Mouse (Mus musculus) myocyte (in vitro differentiated cells): Measurements from ENCODE around the gene Prkd3.

Experiments used
- CEBPB ChIP-seq: IDR thresholded peaks from 2 replicates; pipeline ENCODE4 v1.6.1; 2011; ENCODE audit warnings: mild to moderate bottlenecking, moderate library complexity; ENCODE audit not compliant: poor library complexity, insufficient read depth, severe bottlenecking
- MAX ChIP-seq: IDR thresholded peaks from one replicate; pipeline ENCODE4 v1.6.1; 2011; ENCODE audit warnings: low read depth, mild to moderate bottlenecking, control low read depth
- MYOD1 ChIP-seq, 3 experiments: IDR thresholded peaks; one replicate each; pipeline ENCODE4 v1.6.1; 2011; ENCODE audit warnings: control low read depth in 2 of 3, low read depth in 2 of 3, mild to moderate bottlenecking in 2 of 3, moderate library complexity in 1 of 3; ENCODE audit not compliant: insufficient read length in 2 of 3, control insufficient read depth in 1 of 3
- POLR2A ChIP-seq: IDR thresholded peaks from one replicate; pipeline ENCODE4 v1.6.1; 2011; ENCODE audit warnings: low read depth, mild to moderate bottlenecking, control low read depth, moderate library complexity; ENCODE audit not compliant: insufficient read length
- POLR2AphosphoS2 ChIP-seq: IDR thresholded peaks from one replicate; pipeline ENCODE4 v1.6.1; 2011; ENCODE audit warnings: low read depth, control low read depth; ENCODE audit not compliant: insufficient read length
- TCF12 ChIP-seq: IDR thresholded peaks from one replicate; pipeline ENCODE4 v1.6.1; 2011; ENCODE audit warnings: mild to moderate bottlenecking, control low read depth; ENCODE audit not compliant: poor library complexity, insufficient read depth, severe bottlenecking
- USF1 ChIP-seq: IDR thresholded peaks from one replicate; pipeline ENCODE4 v1.6.1; 2011; ENCODE audit warnings: low read depth, mild to moderate bottlenecking, control low read depth, moderate library complexity

DNA sequence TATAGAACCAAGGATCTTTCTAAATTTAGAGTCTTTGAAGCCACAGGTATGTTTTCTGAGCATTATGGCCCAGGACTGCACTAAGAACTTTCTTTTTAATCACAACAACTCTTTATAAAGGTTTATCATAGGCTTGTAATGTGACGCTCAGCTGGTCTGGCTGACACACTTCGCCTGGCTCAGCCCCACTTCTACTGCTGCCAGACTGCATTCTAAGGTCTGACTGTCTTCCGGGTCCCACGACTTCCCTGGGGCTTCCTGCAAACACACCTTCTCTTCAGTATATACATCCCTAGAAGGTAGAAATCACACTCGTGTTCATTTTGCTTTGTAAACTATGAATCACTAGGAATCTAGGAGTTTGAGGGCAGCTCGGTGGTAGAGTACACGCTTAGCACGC lies 26.2 kb downstream of the Prkd3 start:
- TF ChIP-seq TCF12 (no peak), MAX (no peak), POLR2AphosphoS2 (no peak), USF1 (no peak), POLR2A (no peak), CEBPB (no peak), MYOD1 (IDR thresholded peaks at IDR 0.05; ENCODE audit: control insufficient read depth in 1 of 3, insufficient read length in 2 of 3, low read depth in 2 of 3) (no peak)
